Mouse (Mus musculus): ENCODE measurements at regions not wholly inside any gene's neighbourhood (a gene's known extent, or its start where the extent isn't known, plus 50 kb on each side); places are given as distances from the start of the nearest gene placed in this dataset.

GRCm38 (mm10) chr11:19264798-19265671 is 246.2 kb upstream of the Meis1 start:
- no peak for TF ChIP-seq POLR2A (IDR thresholded peaks at IDR 0.05; ENCODE audit: borderline replicate concordance, extremely low read depth, insufficient read depth, insufficient read length, poor library complexity, severe bottlenecking)
- no peak for TF ChIP-seq CTCF (IDR thresholded peaks at IDR 0.05; ENCODE audit: borderline replicate concordance, extremely low read depth, insufficient read depth, insufficient read length)

All from brain, embryonic 14.5 days (tissue).